Mouse (Mus musculus) kidney, postnatal 10 days (tissue): ENCODE measurements at regions not wholly inside any gene's neighbourhood (a gene's known extent, or its start where the extent isn't known, plus 50 kb on each side); places are given as distances from the start of the nearest gene placed in this dataset.
"Not testable (repeated sequence)": the region's sequence is repeated elsewhere in the genome, so short reads cannot be mapped to it uniquely, and the experiment has no call there.

Experiments used
- DNase-seq: peaks from one replicate; pipeline ENCODE4 v3.0.0; 2021; ENCODE audit warnings: mixed read lengths

GRCm38 (mm10) chr16:25478300-25478699, 191.7 kb downstream of the Tprg start:
- DNase-seq, result no peak

GRCm38 (mm10) chr16:25483831-25484254, 197.2 kb downstream of the Tprg start:
- DNase-seq, result peak; percentile 16

- no peak for DNase-seq
These were observed 198.4 kb downstream of the Tprg start for GRCm38 (mm10) chr16:25485007-25485406.

GRCm38 (mm10) chr16:25486477-25487094, 197.0 kb upstream of the Trp63 start:
- DNase-seq, result no peak

- DNase-seq, result no peak
These were observed 192.7 kb upstream of the Trp63 start for GRCm38 (mm10) chr16:25490847-25491246.

- no peak for DNase-seq
These were observed 189.4 kb upstream of the Trp63 start for GRCm38 (mm10) chr16:25494153-25494552.

- no peak for DNase-seq
These were observed 187.9 kb upstream of the Trp63 start for GRCm38 (mm10) chr16:25495586-25496196.

GRCm38 (mm10) chr16:25504829-25505228, 178.7 kb upstream of the Trp63 start:
- DNase-seq, result no peak

GRCm38 (mm10) chr16:25517114-25517868, 166.3 kb upstream of the Trp63 start:
- DNase-seq, result no peak

- DNase-seq, result not testable (repeated sequence)
These were observed 160.4 kb upstream of the Trp63 start for GRCm38 (mm10) chr16:25523141-25523540.

GRCm38 (mm10) chr16:25523621-25524020, 159.9 kb upstream of the Trp63 start:
- no peak for DNase-seq

GRCm38 (mm10) chr16:25527850-25528249, 155.7 kb upstream of the Trp63 start:
- DNase-seq, result no peak

- no peak for DNase-seq
These were observed 155.2 kb upstream of the Trp63 start for GRCm38 (mm10) chr16:25528313-25528712.

- DNase-seq, result no peak
These were observed 153.9 kb upstream of the Trp63 start for GRCm38 (mm10) chr16:25529681-25530080.

- DNase-seq, result no peak
These were observed 151.7 kb upstream of the Trp63 start for GRCm38 (mm10) chr16:25531761-25532336.

GRCm38 (mm10) chr16:25532519-25533205, 150.9 kb upstream of the Trp63 start:
- no peak for DNase-seq

- DNase-seq, result peak; percentile 18
These were observed 150.4 kb upstream of the Trp63 start for GRCm38 (mm10) chr16:25533206-25533580.

GRCm38 (mm10) chr16:25536550-25536949, 147.0 kb upstream of the Trp63 start:
- no peak for DNase-seq

GRCm38 (mm10) chr16:25549542-25550110, 133.9 kb upstream of the Trp63 start:
- DNase-seq, result no peak

GRCm38 (mm10) chr16:25557181-25557580, 126.4 kb upstream of the Trp63 start:
- DNase-seq, result no peak

- DNase-seq, result no peak
These were observed 103.3 kb upstream of the Trp63 start for GRCm38 (mm10) chr16:25580216-25580615.

- peak; percentile 20 for DNase-seq
These were observed 99.1 kb upstream of the Trp63 start for GRCm38 (mm10) chr16:25584337-25585069.
